Mouse (Mus musculus) G1E (cell line): ENCODE measurements at regions not wholly inside any gene's neighbourhood (a gene's known extent, or its start where the extent isn't known, plus 50 kb on each side); places are given as distances from the start of the nearest gene placed in this dataset.

Experiments used
- ATAC-seq: 2 replicates; pipeline ENCODE4 v1.8.0; 2016; ENCODE audit warnings: mild to moderate bottlenecking; ENCODE audit not compliant: insufficient number of reproducible peaks, poor library complexity, low FRiP score, severe bottlenecking; ENCODE audit errors: extremely low read depth
- DNase-seq: peaks from one replicate; pipeline ENCODE4 v3.0.0; 2012; ENCODE audit warnings: low spot score
- H3K27me3 ChIP-seq: 2 replicates; pipeline ENCODE4 v1.6.1; 2012; ENCODE audit warnings: mild to moderate bottlenecking, low read length, inconsistent platforms; ENCODE audit not compliant: insufficient read depth
- H3K36me3 ChIP-seq: replicated peaks from 2 replicates; pipeline ENCODE3; 2012; ENCODE audit warnings: mild to moderate bottlenecking, inconsistent platforms
- H3K4me1 ChIP-seq: 2 replicates; pipeline ENCODE4 v1.6.1; 2012; ENCODE audit warnings: low read depth, low read length, inconsistent platforms, mixed read lengths; ENCODE audit not compliant: insufficient read depth
- H3K4me3 ChIP-seq: 2 replicates; pipeline ENCODE4 v1.5.1; 2012; ENCODE audit warnings: low read depth, mild to moderate bottlenecking, inconsistent platforms, low read length, moderate library complexity, mixed read lengths
- H3K9me3 ChIP-seq: replicated peaks from 2 replicates; pipeline ENCODE4 v1.6.1; 2012; ENCODE audit warnings: inconsistent platforms
- CTCF ChIP-seq: IDR thresholded peaks from 2 replicates; pipeline ENCODE4 v1.5.1; 2012; ENCODE audit warnings: low read depth, low read length, inconsistent platforms, mixed read lengths
- GATA1 ChIP-seq: IDR thresholded peaks from 2 replicates; pipeline ENCODE4 v1.6.1; 2012; ENCODE audit warnings: borderline replicate concordance, low read length, inconsistent platforms, mixed read lengths
- GATA2 ChIP-seq: IDR thresholded peaks from 2 replicates; pipeline ENCODE4 v1.6.1; 2012; ENCODE audit warnings: low read depth, low read length, inconsistent platforms, borderline replicate concordance
- POLR2AphosphoS5 ChIP-seq: IDR thresholded peaks from 2 replicates; pipeline ENCODE4 v1.6.1; 2012; ENCODE audit warnings: low read depth, low read length, inconsistent platforms; ENCODE audit not compliant: insufficient replicate concordance
- TAL1 ChIP-seq: conservative IDR thresholded peaks from 2 replicates; pipeline ENCODE4 v1.6.1; 2012; ENCODE audit warnings: low read depth, low read length, inconsistent platforms, mixed read lengths

- H3K36me3 ChIP-seq, result no peaks in the 10 kb centered on the region
- ATAC-seq, result no peak
- H3K27me3 ChIP-seq, result peaks cover 3% of the 10 kb centered on the region; the same call in 1 of the 2 replicates
- H3K4me1 ChIP-seq, result no peaks in the 10 kb centered on the region
- no peak for TF ChIP-seq GATA2
- no peak for TF ChIP-seq TAL1
- no peak for TF ChIP-seq GATA1
- no peak for TF ChIP-seq POLR2AphosphoS5
- TF ChIP-seq CTCF, result no peak
- DNase-seq, result no peak
- no peaks in the 10 kb centered on the region for H3K9me3 ChIP-seq
- no peak overlapping the region for H3K4me3 ChIP-seq
Measured at GRCm38 (mm10) chr16:30732770-30733415, 133.4 kb downstream of the Fam43a start.

- ATAC-seq, result no peak
- peaks cover 6% of the 10 kb centered on the region; the same call in 1 of the 2 replicates for H3K27me3 ChIP-seq
- H3K9me3 ChIP-seq, result no peaks in the 10 kb centered on the region
- H3K4me1 ChIP-seq, result no peaks in the 10 kb centered on the region
- no peak for DNase-seq
- H3K36me3 ChIP-seq, result no peaks in the 10 kb centered on the region
- no peak overlapping the region for H3K4me3 ChIP-seq
- no peak for TF ChIP-seq POLR2AphosphoS5
- TF ChIP-seq GATA2, result no peak
- no peak for TF ChIP-seq GATA1
- TF ChIP-seq TAL1, result no peak
- no peak for TF ChIP-seq CTCF
Measured at GRCm38 (mm10) chr16:30733478-30733877, 134.0 kb downstream of the Fam43a start.

GRCm38 (mm10) chr16:30735360-30735759, 135.8 kb downstream of the Fam43a start:
- no peak overlapping the region for H3K4me3 ChIP-seq
- peaks cover 6% of the 10 kb centered on the region; the same call in 1 of the 2 replicates for H3K27me3 ChIP-seq
- ATAC-seq (no peak), DNase-seq (no peak)
- TF ChIP-seq GATA1 (no peak), GATA2 (no peak), TAL1 (no peak), CTCF (no peak), POLR2AphosphoS5 (no peak)
- H3K9me3 ChIP-seq, result no peaks in the 10 kb centered on the region
- H3K4me1 ChIP-seq, result no peaks in the 10 kb centered on the region
- H3K36me3 ChIP-seq, result no peaks in the 10 kb centered on the region

GRCm38 (mm10) chr16:30735969-30736368, 136.4 kb downstream of the Fam43a start:
- Histone ChIP-seq H3K4me3 (no peak overlapping the region), H3K36me3 (no peaks in the 10 kb centered on the region), H3K9me3 (no peaks in the 10 kb centered on the region), H3K27me3 (peaks cover 6% of the 10 kb centered on the region; the same call in 1 of the 2 replicates), H3K4me1 (no peaks in the 10 kb centered on the region)
- ATAC-seq (no peak), DNase-seq (no peak)
- TF ChIP-seq GATA1, result no peak
- TF ChIP-seq CTCF, result no peak
- TF ChIP-seq GATA2, result no peak
- TF ChIP-seq POLR2AphosphoS5, result no peak
- no peak for TF ChIP-seq TAL1

GRCm38 (mm10) chr16:30736662-30737326, 137.3 kb downstream of the Fam43a start:
- Histone ChIP-seq H3K9me3 (no peaks in the 10 kb centered on the region), H3K4me3 (no peak overlapping the region), H3K36me3 (no peaks in the 10 kb centered on the region), H3K4me1 (no peaks in the 10 kb centered on the region), H3K27me3 (peaks cover 6% of the 10 kb centered on the region; the same call in 1 of the 2 replicates)
- no peak for ATAC-seq
- TF ChIP-seq TAL1 (no peak), POLR2AphosphoS5 (no peak), GATA2 (no peak), CTCF (no peak), GATA1 (no peak)
- no peak for DNase-seq

GRCm38 (mm10) chr16:30737524-30737923, 138.0 kb downstream of the Fam43a start:
- Histone ChIP-seq H3K4me3 (no peak overlapping the region), H3K36me3 (no peaks in the 10 kb centered on the region), H3K4me1 (no peaks in the 10 kb centered on the region), H3K27me3 (peaks cover 6% of the 10 kb centered on the region; the same call in 1 of the 2 replicates), H3K9me3 (no peaks in the 10 kb centered on the region)
- no peak for TF ChIP-seq GATA1
- no peak for TF ChIP-seq CTCF
- TF ChIP-seq GATA2, result no peak
- no peak for TF ChIP-seq TAL1
- no peak for TF ChIP-seq POLR2AphosphoS5
- ATAC-seq (no peak), DNase-seq (no peak)
